Mouse (Mus musculus): ENCODE data around the gene Klhl26.

The Klhl26 gene

GRCm38 (mm10) chr8:70500386-70501301 is 23.9 kb upstream of the Klhl26 start:
- DNase-seq, result peak; percentile 73

- DNase-seq, result no peak
Measured at GRCm38 (mm10) chr8:70495771-70496062, 18.9 kb upstream of the Klhl26 start.

GRCm38 (mm10) chr8:70495001-70495770 is 18.4 kb upstream of the Klhl26 start:
- DNase-seq, result no peak

- no peak for DNase-seq
Measured at GRCm38 (mm10) chr8:70494416-70494945, 17.7 kb upstream of the Klhl26 start.

GRCm38 (mm10) chr8:70493692-70494415 is 17.1 kb upstream of the Klhl26 start:
- DNase-seq, result no peak

- no peak for DNase-seq
Measured at GRCm38 (mm10) chr8:70492664-70493640, 16.2 kb upstream of the Klhl26 start, which contains the start of gene Crlf1. Gene Crlf1, plus strand, starts transcription at chr8:70493158.

- no peak for DNase-seq
Measured at GRCm38 (mm10) chr8:70490880-70491495, 14.2 kb upstream of the Klhl26 start.

- DNase-seq, result no peak
Measured at GRCm38 (mm10) chr8:70490061-70490879, 13.5 kb upstream of the Klhl26 start.

GRCm38 (mm10) chr8:70489576-70489975 is 12.8 kb upstream of the Klhl26 start:
- DNase-seq, result no peak

- DNase-seq, result no peak
Measured at GRCm38 (mm10) chr8:70488931-70489470, 12.2 kb upstream of the Klhl26 start.

- peak in 1 of 2 experiments; percentile 52 for DNase-seq
Measured at GRCm38 (mm10) chr8:70487993-70488796, 11.4 kb upstream of the Klhl26 start.

GRCm38 (mm10) chr8:70486941-70487520 is 10.3 kb upstream of the Klhl26 start, which contains the start of gene Tmem59l:
Gene Tmem59l, minus strand, starts transcription at chr8:70487358.
- peak; percentile 77 to 81 for DNase-seq

GRCm38 (mm10) chr8:70486191-70486681 is 9.5 kb upstream of the Klhl26 start:
- DNase-seq, result peak; percentile 66 to 69

- DNase-seq, result no peak
Measured at GRCm38 (mm10) chr8:70482943-70483342, 6.2 kb upstream of the Klhl26 start.

GRCm38 (mm10) chr8:70481908-70482307 is 5.1 kb upstream of the Klhl26 start:
- no peak for DNase-seq

- DNase-seq, result no peak
Measured at GRCm38 (mm10) chr8:70477269-70477982, 658 bp upstream of the Klhl26 start.

- peak; percentile 65 to 67 for DNase-seq
Measured at GRCm38 (mm10) chr8:70471856-70472255, 4.9 kb downstream of the Klhl26 start.

GRCm38 (mm10) chr8:70469938-70470337 is 6.8 kb downstream of the Klhl26 start:
- no peak for DNase-seq

All from cerebellum, postnatal 36 days (tissue).